Mouse (Mus musculus): ENCODE measurements around the gene Tfb2m. TPM values are rescaled to one million over a fixed set of nuclear protein-coding genes. Genes with fewer than 3 reads are reported as not detected.

Tfb2m gene
- polyA plus RNA-seq, 2 experiments: 6.5 to 7.8 TPM

- TF ChIP-seq EP300 (IDR thresholded peaks at IDR 0.05; ENCODE audit: low read depth) (no peak), CTCF (IDR thresholded peaks at IDR 0.05; ENCODE audit: low read depth) (no peak)
- Histone ChIP-seq H3K4me3 (ENCODE audit: insufficient read depth in 1 of 2, low read depth in 2 of 2, low read length in 2 of 2) (no peak overlapping the region), H3K9me3 (ENCODE audit: control insufficient read depth, low read length) (no peaks in the 10 kb centered on the region), H3K9ac (replicated peaks) (no peak overlapping the region), H3K27me3 (ENCODE audit: control insufficient read depth, insufficient read depth, low read length) (no peaks in the 10 kb centered on the region), H3K27ac (no peak overlapping the region), H3K4me1 (replicated peaks; ENCODE audit: control insufficient read depth in 2 of 2, insufficient read depth in 2 of 2, low read length in 1 of 2) (peaks cover 3 to 13% of the 10 kb centered on the region in 2 experiments), H3K36me3 (replicated peaks; ENCODE audit: control insufficient read depth, insufficient read depth, low read depth) (no peaks in the 10 kb centered on the region), H3K4me2 (ENCODE audit: low read depth) (no peak overlapping the region)
- WGBS (ENCODE audit: insufficient replicate concordance): 71% methylated on average over 3 of the region's 3 CpGs
- ATAC-seq (ENCODE audit: insufficient read depth): no peak
- DNase-seq (ENCODE audit: low read depth in 3 of 3, low spot score in 3 of 3): no peak
Measured at GRCm38 (mm10) chr1:179586430-179587095, 40.5 kb upstream of the Tfb2m start.

- H3K27ac ChIP-seq: no peak overlapping the region
- H3K9me3 ChIP-seq (ENCODE audit: control insufficient read depth, low read length): no peaks in the 10 kb centered on the region
- ATAC-seq (ENCODE audit: insufficient read depth) (no peak), DNase-seq (ENCODE audit: low read depth in 3 of 3, low spot score in 3 of 3) (no peak)
- H3K4me2 ChIP-seq (ENCODE audit: low read depth): no peak overlapping the region
- no peak overlapping the region for H3K9ac ChIP-seq (replicated peaks)
- 88% methylated on average over 9 of the region's 9 CpGs for WGBS (ENCODE audit: insufficient replicate concordance)
- no peaks in the 10 kb centered on the region for H3K36me3 ChIP-seq (replicated peaks; ENCODE audit: control insufficient read depth, insufficient read depth, low read depth)
- H3K4me3 ChIP-seq (ENCODE audit: insufficient read depth in 1 of 2, low read depth in 2 of 2, low read length in 2 of 2): no peak overlapping the region
- peaks cover 7 to 17% of the 10 kb centered on the region in 2 experiments for H3K4me1 ChIP-seq (replicated peaks; ENCODE audit: control insufficient read depth in 2 of 2, insufficient read depth in 2 of 2, low read length in 1 of 2)
- no peaks in the 10 kb centered on the region for H3K27me3 ChIP-seq (ENCODE audit: control insufficient read depth, insufficient read depth, low read length)
- no peak for TF ChIP-seq EP300 (IDR thresholded peaks at IDR 0.05; ENCODE audit: low read depth)
- TF ChIP-seq CTCF (IDR thresholded peaks at IDR 0.05; ENCODE audit: low read depth): no peak
Measured at GRCm38 (mm10) chr1:179585646-179586045, 39.6 kb upstream of the Tfb2m start.

GRCm38 (mm10) chr1:179584220-179584619 lies 38.2 kb upstream of the Tfb2m start:
- Histone ChIP-seq H3K27me3 (ENCODE audit: control insufficient read depth, insufficient read depth, low read length) (no peaks in the 10 kb centered on the region), H3K4me1 (replicated peaks; ENCODE audit: control insufficient read depth in 2 of 2, insufficient read depth in 2 of 2, low read length in 1 of 2) (peaks cover 11 to 26% of the 10 kb centered on the region in 2 experiments), H3K4me2 (ENCODE audit: low read depth) (no peak overlapping the region), H3K9ac (replicated peaks) (no peak overlapping the region), H3K9me3 (ENCODE audit: control insufficient read depth, low read length) (no peaks in the 10 kb centered on the region), H3K27ac (no peak overlapping the region), H3K4me3 (ENCODE audit: insufficient read depth in 1 of 2, low read depth in 2 of 2, low read length in 2 of 2) (no peak overlapping the region), H3K36me3 (replicated peaks; ENCODE audit: control insufficient read depth, insufficient read depth, low read depth) (peaks cover 7% of the 10 kb centered on the region; the same call in 1 of the 2 replicates)
- 59% methylated on average over 4 of the region's 4 CpGs for WGBS (ENCODE audit: insufficient replicate concordance)
- no peak for DNase-seq (ENCODE audit: low read depth in 3 of 3, low spot score in 3 of 3)
- no peak for TF ChIP-seq CTCF (IDR thresholded peaks at IDR 0.05; ENCODE audit: low read depth)
- ATAC-seq (ENCODE audit: insufficient read depth): no peak

- ATAC-seq (ENCODE audit: insufficient read depth) (no peak), DNase-seq (ENCODE audit: low read depth in 3 of 3, low spot score in 3 of 3) (no peak)
- no peak for TF ChIP-seq CTCF (IDR thresholded peaks at IDR 0.05; ENCODE audit: low read depth)
- TF ChIP-seq EP300 (IDR thresholded peaks at IDR 0.05; ENCODE audit: low read depth): no peak
- Histone ChIP-seq H3K4me2 (ENCODE audit: low read depth) (no peak overlapping the region), H3K4me3 (ENCODE audit: insufficient read depth in 1 of 2, low read depth in 2 of 2, low read length in 2 of 2) (no peak overlapping the region), H3K36me3 (replicated peaks; ENCODE audit: control insufficient read depth, insufficient read depth, low read depth) (peaks cover 7% of the 10 kb centered on the region; the same call in 1 of the 2 replicates), H3K4me1 (replicated peaks; ENCODE audit: control insufficient read depth in 2 of 2, insufficient read depth in 2 of 2, low read length in 1 of 2) (peaks cover 12 to 37% of the 10 kb centered on the region in 2 experiments), H3K27ac (no peak overlapping the region), H3K9ac (replicated peaks) (no peak overlapping the region), H3K9me3 (ENCODE audit: control insufficient read depth, low read length) (no peaks in the 10 kb centered on the region), H3K27me3 (ENCODE audit: control insufficient read depth, insufficient read depth, low read length) (no peaks in the 10 kb centered on the region)
- WGBS (ENCODE audit: insufficient replicate concordance): 31% methylated on average over 3 of the region's 3 CpGs
Measured at GRCm38 (mm10) chr1:179583090-179583489, 37.0 kb upstream of the Tfb2m start.

GRCm38 (mm10) chr1:179582021-179582433 lies 36.0 kb upstream of the Tfb2m start:
- H3K27ac ChIP-seq: no peak overlapping the region
- DNase-seq (ENCODE audit: low read depth in 3 of 3, low spot score in 3 of 3): peak in 1 of 3 experiments; percentile 17
- ATAC-seq (ENCODE audit: insufficient read depth): peak; percentile 29; the same call in 1 of the 2 replicates

More at GRCm38 (mm10) chr1:179582021-179582433, 36.0 kb upstream of the Tfb2m start:
- Histone ChIP-seq H3K9me3 (ENCODE audit: control insufficient read depth, low read length) (no peaks in the 10 kb centered on the region), H3K4me2 (ENCODE audit: low read depth) (peak overlapping the region; percentile 19), H3K36me3 (replicated peaks; ENCODE audit: control insufficient read depth, insufficient read depth, low read depth) (peaks cover 7% of the 10 kb centered on the region; the same call in 1 of the 2 replicates), H3K9ac (replicated peaks) (no peak overlapping the region; the same call in 1 of the 2 replicates), H3K4me3 (ENCODE audit: insufficient read depth in 1 of 2, low read depth in 2 of 2, low read length in 2 of 2) (no peak overlapping the region), H3K27me3 (ENCODE audit: control insufficient read depth, insufficient read depth, low read length) (no peaks in the 10 kb centered on the region), H3K4me1 (replicated peaks; ENCODE audit: control insufficient read depth in 2 of 2, insufficient read depth in 2 of 2, low read length in 1 of 2) (peaks cover 14 to 38% of the 10 kb centered on the region in 2 experiments)
- TF ChIP-seq EP300 (IDR thresholded peaks at IDR 0.05; ENCODE audit: low read depth): no peak
- TF ChIP-seq CTCF (IDR thresholded peaks at IDR 0.05; ENCODE audit: low read depth): no peak
- WGBS (ENCODE audit: insufficient replicate concordance): 18% methylated on average over 6 of the region's 6 CpGs
